Mouse (Mus musculus) megakaryocyte-erythroid progenitor cell, adult 5-6 weeks (primary cell): ENCODE measurements around the gene Umod. TPM values are rescaled to one million over a fixed set of nuclear protein-coding genes. Genes with fewer than 3 reads are reported as not detected.

Experiments
- ATAC-seq: replicated peaks from 2 replicates; pipeline ENCODE4 v1.8.0; 2016; ENCODE audit warnings: mild to moderate bottlenecking, inconsistent platforms; ENCODE audit not compliant: severe bottlenecking, poor library complexity, low FRiP score, low TSS enrichment
- total RNA-seq, 2 experiments: library from RNA; stranded (forward) in 1 of 2; stranded (reverse) in 1 of 2; fragments of 200-1000, 215-1000 nt in 1 of 2; fragments of >200 nt in 1 of 2; fragmentation: Nextera tagmentation in 1 of 2; gene quantifications; 2 replicates each; pipeline ENCODE4 v1.2.3; 2014 to 2017

Gene Umod
- total RNA-seq, 2 experiments from 2014 or later, result not detected

GRCm38 (mm10) chr7:119454192-119454591 is 24.9 kb downstream of the Umod start:
- ATAC-seq, result no peak

GRCm38 (mm10) chr7:119443849-119444248 is 35.2 kb downstream of the Umod start:
- ATAC-seq, result no peak

- no peak for ATAC-seq
Observed at GRCm38 (mm10) chr7:119441938-119442337, 37.1 kb downstream of the Umod start.

GRCm38 (mm10) chr7:119427180-119427616 is 51.9 kb downstream of the Umod start:
- ATAC-seq, result peak; percentile 57; the same call in 1 of the 2 replicates

- no peak for ATAC-seq
Observed at GRCm38 (mm10) chr7:119420730-119421129, 58.4 kb downstream of the Umod start.

- ATAC-seq, result no peak
Observed at GRCm38 (mm10) chr7:119418523-119418922, 60.6 kb downstream of the Umod start.

Other genes with a start within 250 kb of the Umod start
- gene Gp2, start 20.0 kb downstream of the Umod start, total RNA-seq (2014; fragmentation: Nextera tagmentation), result not detected in 2 replicates
- not detected in 2 replicates for gene Gp2, start 20.0 kb downstream of the Umod start, total RNA-seq (2017)
- not detected in 2 replicates for gene Acsm5, start 40.2 kb upstream of the Umod start, total RNA-seq (2014; fragmentation: Nextera tagmentation)
- gene Acsm5, start 40.2 kb upstream of the Umod start, total RNA-seq (2017), result not detected in 2 replicates
- gene Pdilt, start 44.2 kb upstream of the Umod start, total RNA-seq (2014; fragmentation: Nextera tagmentation), result not detected in 2 replicates
- not detected in 2 replicates for gene Pdilt, start 44.2 kb upstream of the Umod start, total RNA-seq (2017)
- gene Acsm2, start 75.1 kb upstream of the Umod start, total RNA-seq (2014; fragmentation: Nextera tagmentation), result not detected in 2 replicates
- not detected in 2 replicates for gene Acsm2, start 75.1 kb upstream of the Umod start, total RNA-seq (2017)
- gene Acsm1, start 127.7 kb upstream of the Umod start, total RNA-seq (2014; fragmentation: Nextera tagmentation), result not detected in 2 replicates
- gene Acsm1, start 127.7 kb upstream of the Umod start, total RNA-seq (2017), result not detected in 2 replicates
- not detected in 2 replicates for gene Acsm4, start 210.7 kb upstream of the Umod start, total RNA-seq (2014; fragmentation: Nextera tagmentation)
- not detected in 2 replicates for gene Acsm4, start 210.7 kb upstream of the Umod start, total RNA-seq (2017)
- 41.2 and 48.7 TPM in 2 replicates for gene Thumpd1, start 241.5 kb upstream of the Umod start, total RNA-seq (2014; fragmentation: Nextera tagmentation)
- gene Thumpd1, start 241.5 kb upstream of the Umod start, total RNA-seq (2017), result 135 and 168 TPM in 2 replicates